Mouse (Mus musculus) layer of hippocampus, adult 18-20 months (tissue): ENCODE data around the gene Gm3685. TPM values are rescaled to one million over a fixed set of nuclear protein-coding genes. Genes with fewer than 3 reads are reported as not detected.
"Not testable (repeated sequence)": the region's sequence is repeated elsewhere in the genome, so short reads cannot be mapped to it uniquely, and the experiment has no call there.

Source experiments
- DNase-seq, 2 experiments: peaks; one replicate each; pipeline ENCODE4 v3.0.0; 2022; ENCODE audit warnings: low spot score in 2 of 2
- long read RNA-seq: library from polyadenylated mRNA; stranded (forward); transcript quantifications from one replicate; pipeline ENCODE4 v2.0.0, GENCODE M21; 2021
- total RNA-seq, 2 experiments: library from RNA; stranded (reverse); gene quantifications; 2 replicates each; pipeline ENCODE4 v1.2.3; 2021

The Gm3685 gene
- total RNA-seq, result not detected
- long read RNA-seq, result 0 reads

- DNase-seq, result not testable (repeated sequence)
These were observed at the start of gene Gm3685 for GRCm38 (mm10) chr14:7044870-7045269. Gene Gm3685 (minus strand): TSS chr14:7044970.

- DNase-seq, result peak in 1 of 2 experiments; percentile 9
These were observed 17.7 kb downstream of the Gm3685 start, which contains the start of gene Gm10406 for GRCm38 (mm10) chr14:7026781-7027749. Gene Gm10406 (minus strand): TSS chr14:7027449.

GRCm38 (mm10) chr14:7026274-7026673, 18.5 kb downstream of the Gm3685 start:
- peak in 1 of 2 experiments; percentile 22 for DNase-seq

Other genes starting within 250 kb of the Gm3685 start
- under 1 TPM; 0.20 to 0.32 TPM for gene Gm3642, start 204.7 kb downstream of the Gm3685 start, total RNA-seq
- 1 to 10 TPM in 1 of 2 experiments, under 1 TPM in 1; 0.81 to 1.9 TPM for gene Gm3667, start 155.0 kb downstream of the Gm3685 start, total RNA-seq
- gene Gm6356, start 71.2 kb downstream of the Gm3685 start, total RNA-seq, result not detected
- under 1 TPM; 0.37 to 0.79 TPM for gene Gm10406, start 17.5 kb downstream of the Gm3685 start, total RNA-seq
- 1 to 10 TPM; 3.2 to 4.1 TPM for gene Gm3696, start 55.7 kb upstream of the Gm3685 start, total RNA-seq
- gene Gm6676, start 80.4 kb upstream of the Gm3685 start, total RNA-seq, result not detected
- 1 to 10 TPM in 1 of 2 experiments, under 1 TPM in 1; 0.79 to 1.9 TPM for gene Gm3512, start 129.6 kb upstream of the Gm3685 start, total RNA-seq
- not detected for gene Gm16434, start 149.6 kb upstream of the Gm3685 start, total RNA-seq
- not detected for gene Gm3727, start 219.7 kb upstream of the Gm3685 start, total RNA-seq